Mouse (Mus musculus) hindbrain, embryonic 13.5 days (tissue): ENCODE measurements around the gene Zfp787. TPM values are rescaled to one million over a fixed set of nuclear protein-coding genes. Genes with fewer than 3 reads are reported as not detected.

Experiments
- ATAC-seq: fragments of 200-750 bp; cut with Nextera tagmentation; 2 replicates; pipeline ENCODE4 v1.8.0; 2017; ENCODE audit warnings: moderate TSS enrichment; ENCODE audit not compliant: low FRiP score
- H3K27ac ChIP-seq: fragments of 300-500 bp; sonication (generic); 2 replicates; pipeline ENCODE4 v1.5.1; 2015; ENCODE audit warnings: inconsistent platforms, mild to moderate bottlenecking, moderate library complexity
- H3K27me3 ChIP-seq: fragments of 300-500 bp; sonication (generic); 2 replicates; pipeline ENCODE4 v1.6.1; 2015; ENCODE audit warnings: mild to moderate bottlenecking, inconsistent platforms
- H3K36me3 ChIP-seq: fragments of 300-500 bp; sonication (generic); 2 replicates; pipeline ENCODE4 v1.6.1; 2015; ENCODE audit warnings: mild to moderate bottlenecking, inconsistent platforms
- H3K4me1 ChIP-seq: fragments of 300-500 bp; sonication (generic); replicated peaks from 2 replicates; pipeline ENCODE4 v1.6.1; 2015; ENCODE audit warnings: inconsistent platforms
- H3K4me2 ChIP-seq: fragments of 300-500 bp; sonication (generic); 2 replicates; pipeline ENCODE4 v1.6.1; 2015; ENCODE audit warnings: inconsistent platforms, mild to moderate bottlenecking, moderate library complexity
- H3K4me3 ChIP-seq: fragments of 300-500 bp; sonication (generic); 2 replicates; pipeline ENCODE4 v1.5.1; 2015; ENCODE audit warnings: mild to moderate bottlenecking, inconsistent platforms
- H3K9ac ChIP-seq: fragments of 300-500 bp; sonication (generic); 2 replicates; pipeline ENCODE4 v1.6.1; 2015; ENCODE audit warnings: mild to moderate bottlenecking, inconsistent platforms
- H3K9me3 ChIP-seq: fragments of 300-500 bp; sonication (generic); 2 replicates; pipeline ENCODE4 v1.6.1; 2016; ENCODE audit warnings: inconsistent platforms
- WGBS: fragments of 180-500 bp; shearing (Covaris S2); methylation state at CpG from one replicate; pipeline ENCODE4 v1.1.7; 2015; 5-methylcytosine and 5-hydroxymethylcytosine counted together
- polyA plus RNA-seq: library from polyadenylated mRNA; unstranded; fragments of >200 nt; fragmentation: Nextera tagmentation; extraction: Ambion mirVana; gene quantifications from 2 replicates; pipeline ENCODE4 v1.2.1, GENCODE M21; 2015

Gene Zfp787
- polyA plus RNA-seq: 22.1 and 23.8 TPM in 2 replicates

GRCm38 (mm10) chr7:6155901-6156411 is at the start of gene Zfp787:
Gene Zfp787, minus strand, starts transcription at chr7:6155997.
- H3K4me1 ChIP-seq: peaks cover 33% of the 10 kb centered on the region
- H3K9ac ChIP-seq: peak within 1 kb of the TSS; percentile 92
- H3K36me3 ChIP-seq: no peaks in the 10 kb centered on the region
- no peaks in the 10 kb centered on the region for H3K27me3 ChIP-seq
- peak within 1 kb of the TSS; percentile 77 for H3K4me3 ChIP-seq
- 0% methylated on average over 54 of the region's 54 CpGs for WGBS
- H3K4me2 ChIP-seq: peak within 1 kb of the TSS; percentile 95
- ATAC-seq: peak; percentile 98
- H3K27ac ChIP-seq: peak within 1 kb of the TSS; percentile 97
- no peaks in the 10 kb centered on the region for H3K9me3 ChIP-seq

- ATAC-seq: no peak
- Histone ChIP-seq H3K36me3 (no peaks in the 10 kb centered on the region), H3K9me3 (0 out of 2 replicates have a peak, but pooled peaks cover 3% of the 10 kb centered on the region), H3K4me3 (no peak overlapping the region), H3K4me1 (no peaks in the 10 kb centered on the region), H3K27me3 (no peaks in the 10 kb centered on the region), H3K9ac (no peak overlapping the region), H3K27ac (no peak overlapping the region), H3K4me2 (no peak overlapping the region)
- 87% methylated on average over 3 of the region's 3 CpGs for WGBS
Measured at GRCm38 (mm10) chr7:6204200-6204599, 48.4 kb upstream of the Zfp787 start.

- Histone ChIP-seq H3K4me1 (no peaks in the 10 kb centered on the region; the same call in 1 of the 2 replicates), H3K4me2 (no peak within 1 kb of the TSS), H3K36me3 (no peaks in the 10 kb centered on the region), H3K27ac (no peak within 1 kb of the TSS), H3K27me3 (no peaks in the 10 kb centered on the region), H3K9me3 (0 out of 2 replicates have a peak, but pooled peaks cover 3% of the 10 kb centered on the region), H3K4me3 (no peak within 1 kb of the TSS), H3K9ac (no peak within 1 kb of the TSS)
- WGBS: 66% methylated on average over 3 of the region's 3 CpGs
- ATAC-seq: no peak
Measured at GRCm38 (mm10) chr7:6196790-6197189, 41.0 kb upstream of the Zfp787 start, which contains the start of gene Galp. Gene Galp, plus strand, starts transcription at chr7:6197090.

- WGBS: 43% methylated on average over 2 of the region's 2 CpGs
- Histone ChIP-seq H3K4me2 (no peak overlapping the region), H3K36me3 (peaks cover 2% of the 10 kb centered on the region; the same call in 1 of the 2 replicates), H3K27me3 (no peaks in the 10 kb centered on the region), H3K9me3 (0 out of 2 replicates have a peak, but pooled peaks cover 3% of the 10 kb centered on the region), H3K27ac (no peak overlapping the region), H3K4me3 (no peak overlapping the region), H3K4me1 (no peaks in the 10 kb centered on the region; the same call in 1 of the 2 replicates), H3K9ac (no peak overlapping the region)
- ATAC-seq: no peak
Measured at GRCm38 (mm10) chr7:6195777-6196176, 40.0 kb upstream of the Zfp787 start.

- H3K27me3 ChIP-seq: no peaks in the 10 kb centered on the region
- no peak overlapping the region for H3K27ac ChIP-seq
- H3K4me2 ChIP-seq: no peak overlapping the region
- no peak overlapping the region for H3K4me3 ChIP-seq
- H3K36me3 ChIP-seq: peaks cover 18% of the 10 kb centered on the region
- 22% methylated on average over 5 of the region's 5 CpGs for WGBS
- peak; percentile 81 for ATAC-seq
- no peak overlapping the region for H3K9ac ChIP-seq
- H3K4me1 ChIP-seq: no peaks in the 10 kb centered on the region; the same call in 1 of the 2 replicates
- H3K9me3 ChIP-seq: no peaks in the 10 kb centered on the region
Measured at GRCm38 (mm10) chr7:6194129-6194528, 38.3 kb upstream of the Zfp787 start.

GRCm38 (mm10) chr7:6191376-6191775 is 35.6 kb upstream of the Zfp787 start:
- Histone ChIP-seq H3K4me2 (no peak overlapping the region), H3K9ac (no peak overlapping the region), H3K9me3 (no peaks in the 10 kb centered on the region), H3K4me3 (no peak overlapping the region), H3K27me3 (0 out of 2 replicates have a peak, but pooled peaks cover 5% of the 10 kb centered on the region), H3K27ac (no peak overlapping the region), H3K36me3 (peaks cover 46% of the 10 kb centered on the region), H3K4me1 (no peaks in the 10 kb centered on the region; the same call in 1 of the 2 replicates)
- WGBS: 52% methylated on average over 3 of the region's 3 CpGs
- ATAC-seq: no peak

- H3K4me1 ChIP-seq: no peaks in the 10 kb centered on the region; the same call in 1 of the 2 replicates
- 0 out of 2 replicates have a peak, but pooled peaks cover 5% of the 10 kb centered on the region for H3K27me3 ChIP-seq
- no peak overlapping the region for H3K9ac ChIP-seq
- H3K9me3 ChIP-seq: no peaks in the 10 kb centered on the region
- H3K36me3 ChIP-seq: peaks cover 63% of the 10 kb centered on the region
- WGBS: 40% methylated on average over 45 of the region's 45 CpGs
- H3K4me3 ChIP-seq: no peak overlapping the region
- ATAC-seq: no peak
- H3K4me2 ChIP-seq: no peak overlapping the region
- H3K27ac ChIP-seq: no peak overlapping the region
Measured at GRCm38 (mm10) chr7:6189542-6189941, 33.7 kb upstream of the Zfp787 start.

GRCm38 (mm10) chr7:6186756-6187155 is 31.0 kb upstream of the Zfp787 start:
- no peaks in the 10 kb centered on the region for H3K9me3 ChIP-seq
- no peak overlapping the region for H3K27ac ChIP-seq
- no peaks in the 10 kb centered on the region for H3K4me1 ChIP-seq
- 87% methylated on average over 2 of the region's 2 CpGs for WGBS
- no peak overlapping the region for H3K4me2 ChIP-seq
- peaks cover 84% of the 10 kb centered on the region for H3K36me3 ChIP-seq
- H3K9ac ChIP-seq: no peak overlapping the region
- 0 out of 2 replicates have a peak, but pooled peaks cover 5% of the 10 kb centered on the region for H3K27me3 ChIP-seq
- no peak for ATAC-seq
- no peak overlapping the region for H3K4me3 ChIP-seq

GRCm38 (mm10) chr7:6186176-6186575 is 30.4 kb upstream of the Zfp787 start:
- Histone ChIP-seq H3K4me3 (no peak overlapping the region), H3K27ac (no peak overlapping the region), H3K36me3 (peaks cover 84% of the 10 kb centered on the region), H3K4me2 (no peak overlapping the region), H3K27me3 (0 out of 2 replicates have a peak, but pooled peaks cover 5% of the 10 kb centered on the region), H3K4me1 (no peaks in the 10 kb centered on the region), H3K9me3 (no peaks in the 10 kb centered on the region), H3K9ac (no peak overlapping the region)
- 95% methylated on average over 2 of the region's 2 CpGs for WGBS
- no peak for ATAC-seq

GRCm38 (mm10) chr7:6185391-6185790 is 29.6 kb upstream of the Zfp787 start:
- Histone ChIP-seq H3K4me3 (no peak overlapping the region), H3K4me1 (no peaks in the 10 kb centered on the region), H3K9ac (no peak overlapping the region), H3K36me3 (peaks cover 87% of the 10 kb centered on the region), H3K27ac (no peak overlapping the region), H3K4me2 (no peak overlapping the region), H3K9me3 (no peaks in the 10 kb centered on the region), H3K27me3 (0 out of 2 replicates have a peak, but pooled peaks cover 5% of the 10 kb centered on the region)
- WGBS: 97% methylated on average over 1 of the region's 1 CpGs
- ATAC-seq: no peak

- WGBS: 93% methylated on average over 8 of the region's 8 CpGs
- Histone ChIP-seq H3K27ac (no peak overlapping the region), H3K9ac (no peak overlapping the region), H3K36me3 (peaks cover 86% of the 10 kb centered on the region), H3K4me1 (no peaks in the 10 kb centered on the region), H3K27me3 (0 out of 2 replicates have a peak, but pooled peaks cover 5% of the 10 kb centered on the region), H3K4me3 (no peak overlapping the region), H3K9me3 (no peaks in the 10 kb centered on the region), H3K4me2 (no peak overlapping the region)
- ATAC-seq: no peak
Measured at GRCm38 (mm10) chr7:6184521-6184920, 28.7 kb upstream of the Zfp787 start.

GRCm38 (mm10) chr7:6183802-6184201 is 28.0 kb upstream of the Zfp787 start:
- H3K36me3 ChIP-seq: peaks cover 83% of the 10 kb centered on the region
- H3K27me3 ChIP-seq: 0 out of 2 replicates have a peak, but pooled peaks cover 5% of the 10 kb centered on the region
- no peaks in the 10 kb centered on the region for H3K9me3 ChIP-seq
- H3K4me1 ChIP-seq: no peaks in the 10 kb centered on the region
- no peak overlapping the region for H3K27ac ChIP-seq
- no peak overlapping the region for H3K4me2 ChIP-seq
- H3K4me3 ChIP-seq: no peak overlapping the region
- ATAC-seq: no peak
- no peak overlapping the region for H3K9ac ChIP-seq
- whole genome bisulfite sequencing: 96% methylated on average over 19 of the region's 19 CpGs

- Histone ChIP-seq H3K4me3 (no peak overlapping the region), H3K36me3 (peaks cover 79% of the 10 kb centered on the region), H3K27me3 (no peaks in the 10 kb centered on the region), H3K9ac (no peak overlapping the region), H3K9me3 (no peaks in the 10 kb centered on the region), H3K4me2 (no peak overlapping the region), H3K27ac (no peak overlapping the region), H3K4me1 (no peaks in the 10 kb centered on the region)
- no peak for ATAC-seq
Measured at GRCm38 (mm10) chr7:6182882-6183281, 27.1 kb upstream of the Zfp787 start.
